Comparison of ENCODE assay signal across 24 mouse cellular contexts in genomic region chr10:52748028-52748597, GRCm38 (mm10). TPM values are rescaled to one million over a fixed set of nuclear protein-coding genes. Genes with fewer than 3 reads are reported as not detected.
A peak's percentile ranks its signal among the peaks of the same experiment; 100 is the strongest.
DNase-seq lines count a peak whose midpoint lies in the region; ATAC-seq and TF ChIP-seq lines count a peak whose summit lies in the region.
"Had no signal": no experiment of that assay in that cellular context is flagged by ENCODE, and none has a peak within 500 bp of the region (broad histone marks: within the 10 kb centered on the region; RNA-seq: fewer than 3 reads in every experiment).

No protein-coding gene starts in this region.

- no peaks in the 10 kb centered on the region for H3K27me3 ChIP-seq in embryonic facial prominence, embryonic 11.5 days (ENCODE audit: control insufficient read depth, insufficient read depth, low read length)
- no peaks in the 10 kb centered on the region for H3K27me3 ChIP-seq in embryonic facial prominence, embryonic 10.5 days (replicated peaks; ENCODE audit: low read depth, poor library complexity, severe bottlenecking)
- no peaks in the 10 kb centered on the region for H3K27me3 ChIP-seq in forebrain, embryonic 15.5 days
- H3K27me3 ChIP-seq in hindbrain, embryonic 15.5 days: no peaks in the 10 kb centered on the region
- H3K27me3 ChIP-seq in midbrain, postnatal 0 days (ENCODE audit: insufficient read depth, low read length): no peaks in the 10 kb centered on the region

- no peaks in the 10 kb centered on the region for H3K36me3 ChIP-seq in embryonic facial prominence, embryonic 11.5 days (replicated peaks; ENCODE audit: control insufficient read depth, insufficient read depth, low read depth, low read length)
- no peaks in the 10 kb centered on the region for H3K36me3 ChIP-seq in embryonic facial prominence, embryonic 10.5 days (replicated peaks)
- H3K36me3 ChIP-seq in forebrain, embryonic 15.5 days: no peaks in the 10 kb centered on the region
- no peaks in the 10 kb centered on the region for H3K36me3 ChIP-seq in hindbrain, embryonic 15.5 days
- no peaks in the 10 kb centered on the region for H3K36me3 ChIP-seq in midbrain, postnatal 0 days (ENCODE audit: insufficient read depth, low read length)

- no peak for TF ChIP-seq CTCF in midbrain, postnatal 0 days (IDR thresholded peaks at IDR 0.05)

- H3K27ac ChIP-seq in embryonic facial prominence, embryonic 11.5 days (replicated peaks; ENCODE audit: low read depth, low read length): no peak overlapping the region
- H3K27ac ChIP-seq in embryonic facial prominence, embryonic 10.5 days (replicated peaks): no peak overlapping the region
- no peak overlapping the region for H3K27ac ChIP-seq in forebrain, embryonic 15.5 days (replicated peaks)
- no peak overlapping the region for H3K27ac ChIP-seq in hindbrain, embryonic 15.5 days (replicated peaks)
- H3K27ac ChIP-seq in midbrain, postnatal 0 days (ENCODE audit: low read depth, low read length): no peak overlapping the region
- H3K27ac ChIP-seq: gastrocnemius, adult 2 months; kidney, postnatal 0 days had no signal

- H3K4me3 ChIP-seq in embryonic facial prominence, embryonic 11.5 days (ENCODE audit: low read depth, low read length): no peak overlapping the region
- H3K4me3 ChIP-seq in embryonic facial prominence, embryonic 10.5 days: no peak overlapping the region
- no peak overlapping the region for H3K4me3 ChIP-seq in forebrain, embryonic 15.5 days
- H3K4me3 ChIP-seq in hindbrain, embryonic 15.5 days: no peak overlapping the region
- no peak overlapping the region for H3K4me3 ChIP-seq in midbrain, postnatal 0 days (ENCODE audit: low read depth, low read length)
- H3K4me3 ChIP-seq: gastrocnemius, adult 2 months had no signal

- no peaks in the 10 kb centered on the region for H3K9me3 ChIP-seq in embryonic facial prominence, embryonic 11.5 days (replicated peaks; ENCODE audit: control insufficient read depth, low read length)
- no peaks in the 10 kb centered on the region for H3K9me3 ChIP-seq in embryonic facial prominence, embryonic 10.5 days
- H3K9me3 ChIP-seq in forebrain, embryonic 15.5 days: no peaks in the 10 kb centered on the region
- no peaks in the 10 kb centered on the region for H3K9me3 ChIP-seq in hindbrain, embryonic 15.5 days
- H3K9me3 ChIP-seq in midbrain, postnatal 0 days (ENCODE audit: low read length): no peaks in the 10 kb centered on the region

- H3K4me2 ChIP-seq in embryonic facial prominence, embryonic 11.5 days (ENCODE audit: low read depth, low read length): no peak overlapping the region
- H3K4me2 ChIP-seq in forebrain, embryonic 15.5 days (replicated peaks): no peak overlapping the region
- H3K4me2 ChIP-seq in hindbrain, embryonic 15.5 days: no peak overlapping the region
- H3K4me2 ChIP-seq in midbrain, postnatal 0 days (ENCODE audit: low read depth, low read length, poor library complexity, severe bottlenecking): no peak overlapping the region

- H3K9ac ChIP-seq in embryonic facial prominence, embryonic 11.5 days (replicated peaks; ENCODE audit: low read length): no peak overlapping the region
- no peak overlapping the region for H3K9ac ChIP-seq in forebrain, embryonic 15.5 days (replicated peaks)
- H3K9ac ChIP-seq in hindbrain, embryonic 15.5 days: no peak overlapping the region
- H3K9ac ChIP-seq in midbrain, postnatal 0 days (replicated peaks; ENCODE audit: low read length, poor library complexity, severe bottlenecking): no peak overlapping the region
- H3K9ac ChIP-seq: liver, postnatal 0 days had no signal

- 0 out of 2 replicates have a peak, but pooled peaks have one; percentile 39 for ATAC-seq in embryonic facial prominence, embryonic 11.5 days (replicated peaks; ENCODE audit: insufficient number of reproducible peaks, low FRiP score, low TSS enrichment, low read depth)
- ATAC-seq in forebrain, embryonic 15.5 days (replicated peaks): peak; percentile 50; the same call in 1 of the 2 replicates
- 0 out of 2 replicates have a peak, but pooled peaks have one; percentile 73 for ATAC-seq in hindbrain, embryonic 15.5 days (ENCODE audit: low FRiP score, low read depth)
- ATAC-seq in midbrain, postnatal 0 days (ENCODE audit: low FRiP score): 0 out of 2 replicates have a peak, but pooled peaks have one; percentile 38
- ATAC-seq: intestine, postnatal 0 days; liver, postnatal 0 days had no signal

- DNase-seq in embryonic facial prominence, embryonic 11.5 days (ENCODE audit: low spot score): no peak
- DNase-seq in embryonic facial prominence, embryonic 10.5 days (ENCODE audit: low spot score): no peak
- DNase-seq in midbrain, postnatal 0 days (ENCODE audit: low spot score): peak; percentile 40
- no peak for DNase-seq in spleen, adult 12 weeks (ENCODE audit: low spot score)
- DNase-seq in urinary bladder, postnatal 14 days (ENCODE audit: low spot score): no peak
- no peak for DNase-seq in thymus, adult 18-20 months
- DNase-seq: adrenal gland, adult 8-10 months; cerebellum, adult 11-12 months; cerebellum, postnatal 25 days; gastrocnemius, adult 2 months; heart, postnatal 4 days; layer of hippocampus, adult 9-11 months; liver; liver, postnatal 0 days; lung, postnatal 14 days; retina, postnatal 1 day; right cerebral cortex, postnatal 4 days had no signal

- 73% methylated on average over 4 of the region's 4 CpGs for WGBS in embryonic facial prominence, embryonic 11.5 days
- 75% methylated on average over 4 of the region's 4 CpGs for WGBS in embryonic facial prominence, embryonic 10.5 days
- 46% methylated on average over 4 of the region's 4 CpGs for WGBS in forebrain, embryonic 15.5 days
- WGBS in hindbrain, embryonic 15.5 days: 46% methylated on average over 4 of the region's 4 CpGs
- WGBS in midbrain, postnatal 0 days: 56% methylated on average over 4 of the region's 4 CpGs

- no peaks in the 10 kb centered on the region for H3K4me1 ChIP-seq in embryonic facial prominence, embryonic 11.5 days (ENCODE audit: control insufficient read depth, insufficient read depth, low read length)
- H3K4me1 ChIP-seq in embryonic facial prominence, embryonic 10.5 days: peaks cover 3% of the 10 kb centered on the region
- H3K4me1 ChIP-seq in forebrain, embryonic 15.5 days: peaks cover 10% of the 10 kb centered on the region
- peaks cover 15% of the 10 kb centered on the region for H3K4me1 ChIP-seq in hindbrain, embryonic 15.5 days (replicated peaks)
- H3K4me1 ChIP-seq in midbrain, postnatal 0 days (ENCODE audit: insufficient read depth, low read length): no peaks in the 10 kb centered on the region

RNA-seq across cellular contexts. Expression of gene Slc35f1, which starts 57.8 kb away (rescaled TPM):
- 3.7 and 3.9 TPM in 2 replicates for polyA plus RNA-seq in embryonic facial prominence, embryonic 11.5 days (2014; fragmentation: Nextera tagmentation; extraction: Ambion mirVana)
- polyA plus RNA-seq in embryonic facial prominence, embryonic 10.5 days (2016; fragmentation: Nextera tagmentation; extraction: Ambion mirVana): 3.6 and 4.9 TPM in 2 replicates
- 38.2 and 40.1 TPM in 2 replicates for polyA plus RNA-seq in forebrain, embryonic 15.5 days (2015; fragmentation: Nextera tagmentation; extraction: Ambion mirVana)
- polyA plus RNA-seq in hindbrain, embryonic 15.5 days (2015; fragmentation: Nextera tagmentation; extraction: Ambion mirVana): 37.3 and 44.5 TPM in 2 replicates
- 111 and 114 TPM in 2 replicates for total RNA-seq in midbrain, postnatal 0 days (2014; rRNA removed)
- 32.5 and 35.2 TPM in 2 replicates for polyA plus RNA-seq in midbrain, postnatal 0 days (2015; fragmentation: Nextera tagmentation; extraction: Ambion mirVana)
- total RNA-seq: granulocyte monocyte progenitor cell, adult 5-6 weeks; megakaryocyte-erythroid progenitor cell, adult 5-6 weeks; neutrophil, adult 5-6 weeks had no signal
